Mouse (Mus musculus) stomach, postnatal 0 days (tissue): ENCODE measurements at regions not wholly inside any gene's neighbourhood (a gene's known extent, or its start where the extent isn't known, plus 50 kb on each side); places are given as distances from the start of the nearest gene placed in this dataset.

Experiments
- CTCF ChIP-seq: IDR thresholded peaks from 2 replicates; pipeline ENCODE4 v1.5.1; 2016; ENCODE audit warnings: antibody characterized with exemption, low read depth, mild to moderate bottlenecking, moderate library complexity
- EP300 ChIP-seq: optimal IDR thresholded peaks from 2 replicates; pipeline ENCODE3; 2016; ENCODE audit warnings: antibody characterized with exemption

GRCm38 (mm10) chr12:97977633-97978032 is 281.6 kb downstream of the Galc start:
- TF ChIP-seq CTCF: no peak
- no peak for TF ChIP-seq EP300
